Mouse (Mus musculus) G1E-ER4 (cell line): ENCODE data around the gene Slc36a3. TPM values are rescaled to one million over a fixed set of nuclear protein-coding genes. Genes with fewer than 3 reads are reported as not detected.

Source experiments
- GATA1 ChIP-seq: IDR thresholded peaks from one replicate; pipeline ENCODE4 v1.8.0; 2012; ENCODE audit warnings: low read length, inconsistent platforms
- polyA plus RNA-seq: library from polyadenylated mRNA; stranded (reverse); fragments of >175 nt; gene quantifications from 2 replicates; pipeline ENCODE4 v1.2.3, GENCODE M21; 2012

The Slc36a3 gene
- polyA plus RNA-seq, 1 experiment, result not detected

GRCm38 (mm10) chr11:55127937-55128336 is 23.6 kb downstream of the Slc36a3 start:
- no peak for TF ChIP-seq GATA1

- TF ChIP-seq GATA1, result no peak
Measured at GRCm38 (mm10) chr11:55126663-55127062, 24.8 kb downstream of the Slc36a3 start.

- no peak for TF ChIP-seq GATA1
Measured at GRCm38 (mm10) chr11:55121430-55121829, 30.1 kb downstream of the Slc36a3 start.

GRCm38 (mm10) chr11:55120821-55121271 is 30.7 kb downstream of the Slc36a3 start:
- TF ChIP-seq GATA1, result no peak

GRCm38 (mm10) chr11:55120279-55120678 is 31.2 kb downstream of the Slc36a3 start:
- no peak for TF ChIP-seq GATA1

GRCm38 (mm10) chr11:55117031-55117430 is 34.5 kb downstream of the Slc36a3 start:
- TF ChIP-seq GATA1, result no peak

GRCm38 (mm10) chr11:55116004-55116403 is 35.5 kb downstream of the Slc36a3 start:
- no peak for TF ChIP-seq GATA1

- no peak for TF ChIP-seq GATA1
Measured at GRCm38 (mm10) chr11:55114291-55114690, 37.2 kb downstream of the Slc36a3 start.

GRCm38 (mm10) chr11:55113209-55113860 is 38.2 kb downstream of the Slc36a3 start:
- TF ChIP-seq GATA1, result no peak

GRCm38 (mm10) chr11:55110566-55111169 is 40.8 kb downstream of the Slc36a3 start:
- no peak for TF ChIP-seq GATA1

GRCm38 (mm10) chr11:55109521-55110300 is 41.8 kb downstream of the Slc36a3 start:
- no peak for TF ChIP-seq GATA1

GRCm38 (mm10) chr11:55106636-55107035 is 44.9 kb downstream of the Slc36a3 start:
- TF ChIP-seq GATA1, result no peak

GRCm38 (mm10) chr11:55105389-55105788 is 46.1 kb downstream of the Slc36a3 start:
- no peak for TF ChIP-seq GATA1

GRCm38 (mm10) chr11:55103229-55103628 is 48.3 kb downstream of the Slc36a3 start:
- TF ChIP-seq GATA1, result no peak

GRCm38 (mm10) chr11:55102015-55102414 is 49.5 kb downstream of the Slc36a3 start:
- no peak for TF ChIP-seq GATA1

- no peak for TF ChIP-seq GATA1
Measured at GRCm38 (mm10) chr11:55099868-55100267, 51.6 kb downstream of the Slc36a3 start.

- no peak for TF ChIP-seq GATA1
Measured at GRCm38 (mm10) chr11:55099019-55099771, 52.3 kb downstream of the Slc36a3 start.
